Mouse (Mus musculus) midbrain, embryonic 13.5 days (tissue): ENCODE measurements around the gene Traf7. TPM values are rescaled to one million over a fixed set of nuclear protein-coding genes. Genes with fewer than 3 reads are reported as not detected.

Source experiments
- ATAC-seq: fragments of 200-750 bp; cut with Nextera tagmentation; 2 replicates; pipeline ENCODE4 v1.8.0; 2017; ENCODE audit warnings: mild to moderate bottlenecking, moderate TSS enrichment, moderate library complexity
- H3K27ac ChIP-seq: fragments of 300-500 bp; sonication (generic); 2 replicates; pipeline ENCODE4 v1.5.1; 2015; ENCODE audit warnings: inconsistent platforms, mild to moderate bottlenecking, moderate library complexity
- H3K27me3 ChIP-seq: fragments of 300-500 bp; sonication (generic); 2 replicates; pipeline ENCODE4 v1.6.1; 2015; ENCODE audit warnings: mild to moderate bottlenecking, inconsistent platforms
- H3K36me3 ChIP-seq: fragments of 300-500 bp; sonication (generic); 2 replicates; pipeline ENCODE4 v1.6.1; 2015; ENCODE audit warnings: mild to moderate bottlenecking, inconsistent platforms
- H3K4me1 ChIP-seq: fragments of 300-500 bp; sonication (generic); replicated peaks from 2 replicates; pipeline ENCODE4 v1.6.1; 2015; ENCODE audit warnings: inconsistent platforms
- H3K4me2 ChIP-seq: fragments of 300-500 bp; sonication (generic); replicated peaks from 2 replicates; pipeline ENCODE4 v1.6.1; 2015; ENCODE audit warnings: moderate library complexity, mild to moderate bottlenecking, inconsistent platforms
- H3K4me3 ChIP-seq: fragments of 300-500 bp; sonication (generic); replicated peaks from 2 replicates; pipeline ENCODE4 v1.5.1; 2015; ENCODE audit warnings: mild to moderate bottlenecking, inconsistent platforms
- H3K9ac ChIP-seq: fragments of 300-500 bp; sonication (generic); replicated peaks from 2 replicates; pipeline ENCODE4 v1.6.1; 2015; ENCODE audit warnings: mild to moderate bottlenecking, inconsistent platforms
- H3K9me3 ChIP-seq: fragments of 300-500 bp; sonication (generic); 2 replicates; pipeline ENCODE4 v1.6.1; 2016; ENCODE audit warnings: mild to moderate bottlenecking, inconsistent platforms
- WGBS: fragments of 180-500 bp; shearing (Covaris S2); methylation state at CpG from one replicate; pipeline ENCODE4 v1.1.7; 2015; 5-methylcytosine and 5-hydroxymethylcytosine counted together
- polyA plus RNA-seq: library from polyadenylated mRNA; unstranded; fragments of >200 nt; fragmentation: Nextera tagmentation; extraction: Ambion mirVana; gene quantifications from 2 replicates; pipeline ENCODE4 v1.2.1, GENCODE M21; 2015

Gene Traf7
- polyA plus RNA-seq, 1 experiment from 2014 or later: 97.3 TPM

DNA sequence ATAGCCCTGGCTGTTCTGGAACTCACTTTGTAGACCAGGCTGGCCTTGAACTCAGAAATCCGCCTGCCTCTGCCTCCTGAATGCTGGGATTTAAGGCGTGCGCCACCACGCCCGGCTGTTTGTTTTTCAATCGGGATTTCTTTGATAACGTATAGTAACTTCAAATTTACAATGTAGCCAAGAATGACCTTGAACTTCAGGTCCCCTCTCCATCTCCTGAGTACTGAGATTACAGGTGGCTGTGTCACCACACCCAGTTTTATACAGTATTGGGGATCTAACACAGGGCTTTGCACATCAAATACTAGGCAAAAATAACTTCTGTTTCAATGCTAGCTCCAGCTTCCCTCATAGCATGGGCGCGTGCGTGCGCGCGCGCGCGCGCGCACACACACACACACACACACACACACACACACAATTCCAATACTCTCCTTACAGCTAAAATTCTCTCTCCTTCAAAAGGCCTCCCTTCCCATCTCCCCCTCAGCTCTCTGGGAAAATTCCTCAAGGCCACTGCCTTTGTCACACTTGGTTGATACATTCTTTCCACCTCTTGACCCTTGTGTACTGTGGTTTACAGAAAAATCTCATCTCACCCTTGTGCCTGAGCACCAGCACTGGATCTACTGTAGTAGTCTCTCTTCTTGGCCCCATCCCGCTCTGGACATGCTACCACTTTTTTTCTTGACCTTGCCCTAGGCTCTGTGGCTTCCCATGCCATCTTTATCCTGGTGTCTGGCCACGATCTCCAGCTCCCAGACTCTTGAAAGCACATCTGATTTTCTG, 46.5 kb downstream of the Traf7 start:
- WGBS: 94% methylated on average over 20 of the region's 20 CpGs
- no peak for ATAC-seq

DNA sequence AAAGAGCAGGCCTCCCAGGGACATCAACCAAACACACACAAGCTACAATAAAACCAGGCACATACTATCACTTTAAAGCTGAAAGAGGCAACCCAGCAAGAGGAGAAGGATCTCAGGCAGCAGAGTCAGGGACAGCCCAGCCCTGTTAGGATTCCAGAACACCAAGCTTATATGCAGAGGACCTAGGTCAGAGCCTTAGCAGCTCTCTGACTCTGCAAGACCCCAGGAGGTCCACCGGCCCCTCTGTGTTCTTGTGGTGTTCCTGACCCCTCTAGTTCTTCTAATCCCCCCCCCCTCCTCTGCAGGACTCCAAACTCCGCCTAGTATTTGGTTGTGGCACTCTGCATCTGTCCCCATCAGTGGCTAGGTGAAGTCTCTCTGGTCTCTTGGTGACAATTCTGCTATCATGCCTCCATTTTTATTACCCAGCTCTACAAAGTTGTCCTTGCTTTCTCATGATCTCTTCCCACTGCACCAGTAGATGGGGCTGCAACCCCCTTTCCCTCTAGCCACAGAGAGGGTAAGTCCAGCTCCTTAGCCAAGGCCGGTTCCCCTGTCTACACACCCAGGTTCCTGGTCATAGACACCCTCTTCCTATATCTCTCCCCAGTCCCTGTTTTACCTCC, 47.4 kb downstream of the Traf7 start:
- H3K27me3 ChIP-seq: no peaks in the 10 kb centered on the region
- no peak overlapping the region; the same call in 1 of the 2 replicates for H3K9ac ChIP-seq
- H3K9me3 ChIP-seq: no peaks in the 10 kb centered on the region
- H3K36me3 ChIP-seq: peaks cover 21% of the 10 kb centered on the region
- H3K4me1 ChIP-seq: peaks cover 18% of the 10 kb centered on the region
- WGBS: 52% methylated on average over 3 of the region's 3 CpGs
- no peak for ATAC-seq
- H3K27ac ChIP-seq: no peak overlapping the region
- no peak overlapping the region for H3K4me3 ChIP-seq
- H3K4me2 ChIP-seq: peak overlapping the region; percentile 40; the same call in 1 of the 2 replicates

More for the DNA sequence above, 46.5 kb downstream of the Traf7 start:
- Histone ChIP-seq H3K4me1 (peaks cover 23% of the 10 kb centered on the region), H3K4me3 (no peak overlapping the region), H3K9me3 (no peaks in the 10 kb centered on the region), H3K27ac (no peak overlapping the region), H3K4me2 (no peak overlapping the region), H3K36me3 (peaks cover 12% of the 10 kb centered on the region), H3K9ac (0 out of 2 replicates have a peak overlapping the region, but pooled peaks have one; percentile 6), H3K27me3 (no peaks in the 10 kb centered on the region)

DNA sequence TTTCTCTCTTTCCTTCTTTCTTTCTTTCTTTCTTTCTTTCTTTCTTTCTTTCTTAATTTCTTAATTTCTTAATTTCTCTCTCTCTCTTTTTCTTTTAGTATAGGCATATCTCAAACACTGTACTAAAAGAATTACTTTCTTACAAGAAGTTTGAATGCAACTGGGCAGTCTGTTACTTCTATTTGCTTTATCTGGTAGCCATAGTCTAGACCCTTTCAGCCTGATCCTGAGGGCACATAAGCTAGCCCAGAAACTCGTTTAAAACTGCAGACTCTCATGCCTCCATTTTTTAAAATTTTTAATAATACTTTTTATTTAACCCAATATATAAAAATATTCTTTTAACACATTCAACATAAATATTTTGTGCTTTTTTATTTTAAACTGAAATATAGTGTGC, 48.3 kb downstream of the Traf7 start:
- Histone ChIP-seq H3K4me3 (peak overlapping the region; percentile 74), H3K4me2 (peak overlapping the region; percentile 59), H3K9ac (no peak overlapping the region; the same call in 1 of the 2 replicates), H3K27ac (no peak overlapping the region), H3K27me3 (no peaks in the 10 kb centered on the region), H3K4me1 (peaks cover 16% of the 10 kb centered on the region), H3K36me3 (peaks cover 30% of the 10 kb centered on the region), H3K9me3 (no peaks in the 10 kb centered on the region)
- ATAC-seq: no peak
- 26% methylated on average over 1 of the region's 1 CpGs for WGBS

DNA sequence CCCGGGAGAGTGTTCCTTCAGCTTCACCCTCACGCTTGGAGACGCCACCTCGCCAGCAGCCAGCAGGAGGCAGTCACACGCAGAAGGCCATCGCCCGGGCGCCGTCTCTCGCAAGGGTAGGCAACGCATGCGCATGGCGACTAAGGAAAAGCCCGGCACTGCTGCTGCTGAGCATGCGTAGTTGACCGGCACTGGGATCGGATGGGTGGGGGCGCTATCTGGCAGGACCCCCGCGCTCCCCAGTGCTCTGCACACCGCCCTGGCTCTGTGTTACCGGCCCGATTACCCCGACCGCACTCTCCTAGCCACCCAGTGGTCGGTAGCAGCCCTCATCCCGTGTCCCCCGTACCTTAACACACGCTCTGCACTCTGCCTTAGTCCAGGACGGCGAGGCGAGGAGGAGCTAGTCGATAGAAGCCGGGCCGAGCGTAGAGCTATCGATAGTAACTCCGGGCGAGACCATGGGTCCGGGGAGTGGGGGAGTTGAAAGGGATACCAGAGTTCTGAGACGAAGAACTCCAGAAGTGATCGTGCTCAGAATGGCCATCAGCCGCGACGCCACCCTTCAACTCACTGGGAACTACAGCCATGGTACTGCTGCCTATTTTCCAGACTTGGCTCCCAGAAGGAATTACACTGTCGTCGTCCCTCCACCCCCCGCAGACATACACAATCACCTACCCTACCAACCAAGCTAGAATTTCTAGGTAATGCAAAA, 48.9 kb downstream of the Traf7 start, which contains the start of gene Mlst8:
Gene Mlst8 (minus strand): TSS at position 416 of the 718 bp plus-strand sequence.
- peaks cover 36% of the 10 kb centered on the region for H3K36me3 ChIP-seq
- H3K27ac ChIP-seq: peak within 1 kb of the TSS; percentile 97
- under 1% methylated on average over 48 of the region's 48 CpGs for WGBS
- no peaks in the 10 kb centered on the region for H3K9me3 ChIP-seq
- peaks cover 19% of the 10 kb centered on the region for H3K4me1 ChIP-seq
- H3K27me3 ChIP-seq: no peaks in the 10 kb centered on the region
- ATAC-seq: peak; percentile 93
- H3K4me2 ChIP-seq: peak within 1 kb of the TSS; percentile 59
- H3K4me3 ChIP-seq: peak within 1 kb of the TSS; percentile 74
- peak within 1 kb of the TSS; percentile 83 for H3K9ac ChIP-seq

DNA sequence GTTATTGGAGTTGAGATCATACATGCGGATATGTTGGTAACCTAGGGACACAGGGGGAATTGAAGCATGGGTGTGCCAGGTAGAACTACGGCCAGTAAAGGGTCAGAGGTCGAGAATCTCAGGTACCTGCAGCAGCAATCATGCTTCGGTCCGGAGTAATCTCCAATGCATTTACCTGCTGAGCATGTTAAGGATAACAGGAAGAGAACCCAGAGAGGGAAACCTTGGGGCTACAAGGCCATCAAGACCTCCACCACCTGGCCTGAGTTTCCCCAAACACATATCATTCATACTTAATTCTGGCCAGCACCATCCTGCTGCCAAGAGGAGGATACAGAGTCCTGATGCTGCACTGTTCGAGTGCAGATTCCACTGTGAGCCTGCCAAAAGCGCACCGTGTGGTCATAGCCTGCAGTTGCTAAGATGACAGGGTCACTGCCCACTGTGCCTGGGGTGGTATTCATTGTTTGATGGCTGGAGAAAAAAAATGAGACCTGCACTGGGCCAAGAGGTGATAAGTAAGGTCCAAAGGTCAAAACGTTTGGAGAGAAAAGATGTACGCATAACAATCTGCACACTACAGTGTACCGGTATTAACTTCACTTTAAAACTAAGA, 49.6 kb downstream of the Traf7 start:
- no peaks in the 10 kb centered on the region for H3K9me3 ChIP-seq
- H3K9ac ChIP-seq: peak overlapping the region; percentile 83
- peaks cover 26% of the 10 kb centered on the region for H3K4me1 ChIP-seq
- no peaks in the 10 kb centered on the region for H3K27me3 ChIP-seq
- H3K4me3 ChIP-seq: peak overlapping the region; percentile 74
- 56% methylated on average over 11 of the region's 11 CpGs for WGBS
- H3K4me2 ChIP-seq: peak overlapping the region; percentile 59
- ATAC-seq: peak; percentile 44
- peaks cover 43% of the 10 kb centered on the region for H3K36me3 ChIP-seq
- no peak overlapping the region for H3K27ac ChIP-seq

DNA sequence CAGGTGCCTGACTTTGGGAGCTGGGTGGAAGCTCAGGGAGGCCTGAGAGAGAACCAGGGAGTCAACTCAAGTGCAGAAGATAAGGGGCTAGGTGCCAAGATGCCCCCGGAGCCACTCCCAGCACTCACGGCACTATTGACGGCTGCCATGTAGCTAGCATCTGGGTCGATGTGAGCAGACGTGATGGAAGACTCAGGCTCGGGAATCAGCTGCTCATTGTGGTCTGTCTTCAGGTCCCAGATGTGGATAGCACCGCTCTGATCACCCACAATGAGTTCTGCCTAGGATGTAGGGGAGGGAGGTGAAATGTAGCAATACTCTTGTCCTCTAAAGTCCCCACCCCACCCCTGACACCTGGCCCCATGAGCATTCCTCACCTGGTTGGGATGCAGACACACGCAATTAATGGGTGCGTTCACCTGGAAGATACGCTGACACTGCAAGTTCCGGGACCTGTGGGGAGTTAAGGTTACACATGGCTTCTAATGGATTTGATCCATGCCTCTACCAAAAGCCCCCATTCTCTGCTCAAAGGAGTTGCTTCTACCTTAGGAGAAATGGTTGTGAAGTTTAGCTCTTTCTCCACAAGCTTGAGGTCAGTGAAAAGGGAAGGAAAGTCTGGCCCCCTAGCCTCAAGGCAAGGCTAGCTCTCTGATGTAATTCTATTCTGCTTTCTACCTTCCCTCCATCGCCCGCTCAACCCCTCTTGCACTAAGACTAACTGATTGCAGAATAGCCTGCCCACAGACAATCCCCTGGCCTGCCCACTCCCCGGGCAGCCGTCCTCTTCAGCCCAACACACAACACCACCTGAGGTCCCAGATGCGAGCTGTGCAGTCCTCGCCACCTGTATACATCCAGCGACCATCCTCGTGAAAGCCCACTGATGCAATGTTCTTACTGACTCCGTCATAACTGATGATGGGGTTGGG, 50.4 kb downstream of the Traf7 start:
- Histone ChIP-seq H3K27ac (no peak overlapping the region), H3K9me3 (no peaks in the 10 kb centered on the region), H3K27me3 (no peaks in the 10 kb centered on the region), H3K4me2 (peak overlapping the region; percentile 59), H3K36me3 (peaks cover 50% of the 10 kb centered on the region), H3K9ac (peak overlapping the region; percentile 83), H3K4me1 (peaks cover 34% of the 10 kb centered on the region), H3K4me3 (peak overlapping the region; percentile 74)
- no peak for ATAC-seq
- WGBS: 94% methylated on average over 20 of the region's 20 CpGs

DNA sequence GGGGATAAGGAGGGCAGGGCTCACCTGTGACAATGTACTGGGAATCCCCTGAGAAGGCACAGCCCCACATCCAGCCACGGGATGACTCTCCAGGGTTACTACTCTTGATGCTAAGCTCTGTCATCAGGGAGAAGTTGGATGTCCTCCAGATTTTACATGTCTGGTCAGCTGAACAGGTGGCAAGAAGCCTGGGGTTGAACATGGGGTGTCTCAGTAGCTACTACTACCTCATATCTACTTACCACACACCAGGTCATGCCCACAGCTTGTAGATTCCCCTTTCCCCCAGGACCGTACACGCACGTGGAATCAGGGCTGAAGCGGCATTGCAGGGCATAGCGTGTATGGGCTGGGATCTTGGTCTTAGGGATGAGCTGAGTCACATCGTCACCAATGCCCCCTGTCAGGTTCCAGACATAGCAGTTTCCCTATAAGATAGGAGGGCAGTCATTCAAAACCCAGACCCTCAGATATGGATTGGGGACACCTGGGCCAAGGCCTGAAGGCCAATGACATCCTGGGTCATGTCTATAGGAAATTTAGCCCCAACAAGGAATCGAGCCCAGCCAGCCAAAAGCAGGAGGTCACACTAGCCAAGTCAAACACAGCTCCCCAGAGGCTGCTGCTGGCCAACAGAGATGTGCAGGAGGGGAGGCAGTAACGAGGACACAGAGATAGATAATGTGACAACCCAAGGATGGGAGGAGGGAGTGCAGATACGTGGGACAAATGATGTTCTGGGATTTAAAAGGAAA, 51.5 kb downstream of the Traf7 start:
- peaks cover 45% of the 10 kb centered on the region for H3K4me1 ChIP-seq
- WGBS: 95% methylated on average over 10 of the region's 10 CpGs
- no peaks in the 10 kb centered on the region for H3K9me3 ChIP-seq
- no peak overlapping the region for H3K4me3 ChIP-seq
- no peak overlapping the region for H3K9ac ChIP-seq
- no peak overlapping the region for H3K27ac ChIP-seq
- H3K36me3 ChIP-seq: peaks cover 50% of the 10 kb centered on the region
- ATAC-seq: no peak
- H3K4me2 ChIP-seq: no peak overlapping the region
- H3K27me3 ChIP-seq: no peaks in the 10 kb centered on the region

DNA sequence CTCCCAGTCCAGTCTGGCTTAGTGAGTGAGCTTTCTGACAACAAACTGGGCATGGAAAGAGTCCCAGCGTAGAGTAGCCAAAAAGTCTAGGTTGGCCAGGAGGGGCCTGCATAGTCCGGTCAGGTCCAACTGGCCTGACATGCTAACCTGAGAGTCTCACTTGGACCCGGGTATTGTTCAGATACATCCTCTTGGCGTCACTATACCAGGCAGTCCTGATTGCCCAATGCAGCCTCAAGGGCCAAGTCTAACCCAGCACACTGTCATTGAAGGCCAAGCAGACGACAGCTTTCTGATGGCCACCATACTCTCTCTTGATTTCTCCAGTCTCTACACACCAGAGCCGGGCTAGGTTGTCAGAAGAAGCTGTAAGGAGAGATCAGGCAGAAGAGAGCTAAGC, 52.2 kb downstream of the Traf7 start:
- H3K9me3 ChIP-seq: no peaks in the 10 kb centered on the region
- no peak for ATAC-seq
- no peak overlapping the region for H3K4me3 ChIP-seq
- H3K36me3 ChIP-seq: peaks cover 50% of the 10 kb centered on the region
- H3K27me3 ChIP-seq: no peaks in the 10 kb centered on the region
- no peak overlapping the region for H3K4me2 ChIP-seq
- WGBS: 91% methylated on average over 6 of the region's 6 CpGs
- H3K4me1 ChIP-seq: peaks cover 50% of the 10 kb centered on the region
- H3K27ac ChIP-seq: no peak overlapping the region
- no peak overlapping the region for H3K9ac ChIP-seq

DNA sequence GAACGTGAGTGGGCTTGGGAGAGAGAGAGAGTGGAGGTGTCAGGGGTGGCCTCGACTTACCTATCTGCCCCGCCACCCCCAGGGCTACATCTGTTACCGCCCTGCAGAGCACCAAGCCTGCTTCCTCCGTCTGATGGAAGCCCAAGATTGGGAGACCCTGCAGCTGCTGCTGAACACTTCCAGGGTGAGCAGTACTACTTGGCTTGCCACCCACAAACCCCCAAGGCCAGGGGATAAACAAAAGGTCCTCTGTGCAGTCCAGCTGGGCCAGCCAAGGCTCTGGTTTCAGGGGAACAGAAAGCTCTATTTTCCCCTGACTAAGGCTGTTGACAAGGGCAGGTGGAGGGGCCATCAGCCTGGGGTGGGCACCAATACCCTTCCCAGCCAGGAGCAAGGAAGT, 53.2 kb downstream of the Traf7 start:
- H3K27me3 ChIP-seq: no peaks in the 10 kb centered on the region
- H3K9ac ChIP-seq: no peak overlapping the region
- peaks cover 46% of the 10 kb centered on the region for H3K4me1 ChIP-seq
- no peak for ATAC-seq
- no peak overlapping the region for H3K4me2 ChIP-seq
- 93% methylated on average over 5 of the region's 5 CpGs for WGBS
- H3K4me3 ChIP-seq: no peak overlapping the region
- peaks cover 50% of the 10 kb centered on the region for H3K36me3 ChIP-seq
- H3K9me3 ChIP-seq: no peaks in the 10 kb centered on the region
- no peak overlapping the region for H3K27ac ChIP-seq

DNA sequence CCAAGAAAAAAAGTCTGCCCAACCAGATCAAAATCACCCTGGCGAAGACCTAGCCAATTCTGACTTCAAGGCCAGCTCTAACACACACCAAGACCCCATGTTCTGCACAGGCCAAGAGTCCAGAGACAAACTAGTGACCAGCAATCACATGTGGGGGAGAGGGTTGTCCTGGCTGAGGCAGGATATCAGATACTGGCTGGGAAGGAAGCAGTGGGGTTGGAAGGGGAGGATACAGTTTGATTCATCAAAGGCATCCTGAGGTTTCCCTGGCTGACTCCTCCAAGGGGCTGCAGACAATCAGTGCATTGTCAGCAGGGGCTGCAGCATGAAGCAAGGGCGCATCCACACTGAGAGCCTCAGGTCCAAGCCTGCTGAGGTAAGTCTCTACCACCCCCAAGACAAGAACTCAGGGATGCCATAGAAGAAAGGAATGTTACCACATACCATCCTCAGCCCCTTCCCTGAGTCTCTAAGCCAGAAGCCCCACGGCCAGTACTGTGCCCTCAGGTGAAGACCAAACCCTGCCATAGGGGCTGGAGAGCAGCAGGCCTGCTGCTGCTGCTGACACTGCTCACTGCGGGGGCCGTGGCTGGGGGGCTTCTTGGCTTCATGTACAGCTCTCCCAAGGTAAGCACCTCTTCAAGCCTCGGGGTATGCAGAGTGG, 54.0 kb downstream of the Traf7 start, which contains the start of gene Bricd5:
Gene Bricd5 (plus strand): TSS at position 273 of the 664 bp plus-strand sequence.
- H3K27ac ChIP-seq: no peak within 1 kb of the TSS
- H3K27me3 ChIP-seq: no peaks in the 10 kb centered on the region
- H3K36me3 ChIP-seq: peaks cover 50% of the 10 kb centered on the region
- H3K9ac ChIP-seq: no peak within 1 kb of the TSS; the same call in 1 of the 2 replicates
- 79% methylated on average over 6 of the region's 6 CpGs for WGBS
- ATAC-seq: no peak
- peaks cover 48% of the 10 kb centered on the region for H3K4me1 ChIP-seq
- no peak within 1 kb of the TSS for H3K4me3 ChIP-seq
- H3K9me3 ChIP-seq: no peaks in the 10 kb centered on the region
- peak within 1 kb of the TSS; percentile 100; the same call in 1 of the 2 replicates for H3K4me2 ChIP-seq
